Mouse (Mus musculus) neural tube, embryonic 11.5 days (tissue): ENCODE measurements around the gene Wnt11. TPM values are rescaled to one million over a fixed set of nuclear protein-coding genes. Genes with fewer than 3 reads are reported as not detected.

Experiments used
- ATAC-seq: fragments of 200-750 bp; cut with Nextera tagmentation; 2 replicates; pipeline ENCODE4 v1.8.0; 2017; ENCODE audit warnings: moderate number of reproducible peaks, mild to moderate bottlenecking, moderate TSS enrichment, moderate library complexity; ENCODE audit not compliant: insufficient read depth, low FRiP score, low TSS enrichment
- DNase-seq: peaks from one replicate; pipeline ENCODE4 v3.0.0-alpha.2; 2015; ENCODE audit warnings: low spot score
- H3K27ac ChIP-seq: fragments of 300-500 bp; sonication (generic); 2 replicates; pipeline ENCODE4 v1.5.1; 2014; ENCODE audit warnings: low read depth, mild to moderate bottlenecking, low read length
- H3K27me3 ChIP-seq: fragments of 300-500 bp; sonication (generic); 2 replicates; pipeline ENCODE4 v1.6.1; 2014; ENCODE audit warnings: mild to moderate bottlenecking, low read length, mixed read lengths; ENCODE audit not compliant: control insufficient read depth, insufficient read depth
- H3K36me3 ChIP-seq: fragments of 300-500 bp; sonication (generic); 2 replicates; pipeline ENCODE4 v1.6.1; 2014; ENCODE audit warnings: mild to moderate bottlenecking, low read length, moderate library complexity, mixed read lengths; ENCODE audit not compliant: control insufficient read depth, insufficient read depth
- H3K4me1 ChIP-seq: fragments of 300-500 bp; sonication (generic); 2 replicates; pipeline ENCODE4 v1.6.1; 2014; ENCODE audit warnings: low read length, mixed read lengths; ENCODE audit not compliant: control insufficient read depth, insufficient read depth
- H3K4me2 ChIP-seq: fragments of 300-500 bp; sonication (generic); 2 replicates; pipeline ENCODE4 v1.6.1; 2014; ENCODE audit warnings: low read depth, mild to moderate bottlenecking, moderate library complexity
- H3K4me3 ChIP-seq: fragments of 300-500 bp; sonication (generic); 2 replicates; pipeline ENCODE4 v1.5.1; 2014; ENCODE audit warnings: low read depth, low read length
- H3K9ac ChIP-seq: fragments of 300-500 bp; sonication (generic); 2 replicates; pipeline ENCODE4 v1.6.1; 2014; ENCODE audit warnings: mild to moderate bottlenecking, low read length
- H3K9me3 ChIP-seq: fragments of 300-500 bp; sonication (generic); 2 replicates; pipeline ENCODE4 v1.6.1; 2016; ENCODE audit warnings: low read length; ENCODE audit not compliant: control insufficient read depth
- WGBS: fragments of 180-500 bp; shearing (Covaris S2); extraction: QIAGEN DNeasy Blood & Tissue Kit; methylation state at CpG from one replicate; pipeline ENCODE4 v1.1.7; 2014; 5-methylcytosine and 5-hydroxymethylcytosine counted together
- polyA plus RNA-seq: library from polyadenylated mRNA; unstranded; fragments of >200 nt; fragmentation: Nextera tagmentation; extraction: Ambion mirVana; gene quantifications from 2 replicates; pipeline ENCODE4 v1.2.1, GENCODE M21; 2014

Wnt11 gene
- polyA plus RNA-seq, 1 experiment from 2014 or later: 6.9 TPM

GRCm38 (mm10) chr7:98836646-98837045, 1.7 kb downstream of the Wnt11 start:
- H3K4me3 ChIP-seq: peak overlapping the region; percentile 37
- ATAC-seq (no peak), DNase-seq (peak; percentile 70)
- H3K9ac ChIP-seq: 0 out of 2 replicates have a peak overlapping the region, but pooled peaks have one; percentile 11
- under 1% methylated on average over 23 of the region's 23 CpGs for WGBS
- no peak overlapping the region for H3K27ac ChIP-seq
- H3K36me3 ChIP-seq: no peaks in the 10 kb centered on the region
- H3K27me3 ChIP-seq: peaks cover 85% of the 10 kb centered on the region
- peak overlapping the region; percentile 61 for H3K4me2 ChIP-seq
- peaks cover 39% of the 10 kb centered on the region for H3K4me1 ChIP-seq
- H3K9me3 ChIP-seq: no peaks in the 10 kb centered on the region

- ATAC-seq (peak; percentile 57), DNase-seq (peak; percentile 90)
- Histone ChIP-seq H3K9me3 (no peaks in the 10 kb centered on the region), H3K36me3 (no peaks in the 10 kb centered on the region), H3K27me3 (peaks cover 83% of the 10 kb centered on the region), H3K4me1 (peaks cover 39% of the 10 kb centered on the region), H3K27ac (no peak overlapping the region), H3K4me3 (peak overlapping the region; percentile 50; the same call in 1 of the 2 replicates), H3K4me2 (peak overlapping the region; percentile 85), H3K9ac (no peak overlapping the region)
- WGBS: under 1% methylated on average over 17 of the region's 17 CpGs
Observed at GRCm38 (mm10) chr7:98837901-98838300, 3.0 kb downstream of the Wnt11 start.

DNA sequence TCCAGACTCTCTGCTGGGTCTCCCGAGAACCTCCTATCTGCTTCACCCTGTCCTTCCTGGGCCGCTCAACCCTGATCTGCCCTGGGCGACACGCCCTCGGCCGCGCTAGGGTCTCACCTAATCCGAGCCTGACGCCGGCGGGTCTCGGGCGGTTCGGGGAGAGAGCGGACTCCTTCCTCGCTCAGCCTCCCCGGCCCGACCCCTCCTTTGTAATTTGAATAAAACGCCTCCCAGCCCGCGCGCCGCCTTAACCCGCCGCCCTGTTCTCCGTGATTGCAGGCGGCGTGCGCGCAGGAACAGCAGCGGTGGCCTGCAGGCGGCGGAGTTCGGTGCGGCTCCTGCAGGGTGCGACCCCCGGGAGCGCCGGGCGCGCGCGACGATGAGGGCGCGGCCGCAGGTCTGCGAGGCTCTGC, 3.8 kb downstream of the Wnt11 start:
- peak overlapping the region; percentile 50 for H3K4me3 ChIP-seq
- peak; percentile 77 for DNase-seq
- ATAC-seq: peak; percentile 32; the same call in 1 of the 2 replicates
- no peaks in the 10 kb centered on the region for H3K36me3 ChIP-seq
- peaks cover 77% of the 10 kb centered on the region for H3K27me3 ChIP-seq
- no peaks in the 10 kb centered on the region for H3K9me3 ChIP-seq
- H3K9ac ChIP-seq: peak overlapping the region; percentile 61
- under 1% methylated on average over 48 of the region's 48 CpGs for WGBS
- H3K4me1 ChIP-seq: peaks cover 46% of the 10 kb centered on the region
- H3K27ac ChIP-seq: no peak overlapping the region
- peak overlapping the region; percentile 85 for H3K4me2 ChIP-seq

- ATAC-seq (no peak), DNase-seq (no peak)
- peak overlapping the region; percentile 50 for H3K4me3 ChIP-seq
- H3K4me2 ChIP-seq: peak overlapping the region; percentile 85
- no peak overlapping the region for H3K27ac ChIP-seq
- no peaks in the 10 kb centered on the region for H3K9me3 ChIP-seq
- no peak overlapping the region; the same call in 1 of the 2 replicates for H3K9ac ChIP-seq
- H3K27me3 ChIP-seq: peaks cover 72% of the 10 kb centered on the region
- H3K4me1 ChIP-seq: peaks cover 48% of the 10 kb centered on the region
- 4% methylated on average over 12 of the region's 12 CpGs for WGBS
- H3K36me3 ChIP-seq: no peaks in the 10 kb centered on the region
Observed at GRCm38 (mm10) chr7:98839312-98839711, 4.4 kb downstream of the Wnt11 start.

- Histone ChIP-seq H3K4me1 (peaks cover 35% of the 10 kb centered on the region), H3K4me3 (no peak overlapping the region), H3K36me3 (no peaks in the 10 kb centered on the region), H3K9me3 (no peaks in the 10 kb centered on the region), H3K4me2 (no peak overlapping the region), H3K27ac (no peak overlapping the region), H3K27me3 (peaks cover 57% of the 10 kb centered on the region), H3K9ac (no peak overlapping the region)
- 15% methylated on average over 3 of the region's 3 CpGs for WGBS
- ATAC-seq (no peak), DNase-seq (no peak)
Observed at GRCm38 (mm10) chr7:98840771-98841170, 5.9 kb downstream of the Wnt11 start.

GRCm38 (mm10) chr7:98841802-98842201, 6.9 kb downstream of the Wnt11 start:
- Histone ChIP-seq H3K9me3 (no peaks in the 10 kb centered on the region), H3K9ac (no peak overlapping the region), H3K27me3 (peaks cover 47% of the 10 kb centered on the region), H3K4me3 (no peak overlapping the region), H3K36me3 (no peaks in the 10 kb centered on the region; the same call in 1 of the 2 replicates), H3K4me1 (peaks cover 26% of the 10 kb centered on the region), H3K27ac (no peak overlapping the region), H3K4me2 (no peak overlapping the region)
- DNase-seq: no peak
- ATAC-seq: no peak
- 43% methylated on average over 3 of the region's 3 CpGs for WGBS

DNA sequence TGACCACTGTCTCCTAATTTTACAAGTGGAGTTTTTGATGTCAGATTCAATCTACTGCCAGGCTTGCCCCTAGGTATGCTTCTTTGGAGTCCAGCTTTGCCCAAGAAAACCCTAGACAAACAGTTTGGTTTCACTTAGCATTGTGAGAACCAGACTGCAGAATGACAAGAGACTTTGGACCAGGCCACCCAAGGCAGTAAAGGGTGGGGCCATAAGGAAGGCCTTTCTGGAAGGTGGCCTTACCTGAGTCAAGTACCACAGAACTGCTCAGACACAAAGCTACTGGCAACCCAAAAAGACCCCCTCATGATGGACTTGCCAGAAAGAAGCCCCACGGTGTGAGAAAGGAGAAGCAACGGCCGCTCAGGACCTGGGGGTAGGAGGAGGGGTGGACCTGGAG, 8.1 kb downstream of the Wnt11 start:
- Histone ChIP-seq H3K4me1 (peaks cover 19% of the 10 kb centered on the region), H3K9me3 (no peaks in the 10 kb centered on the region), H3K4me2 (no peak overlapping the region), H3K27me3 (peaks cover 37% of the 10 kb centered on the region), H3K4me3 (no peak overlapping the region), H3K9ac (no peak overlapping the region), H3K27ac (no peak overlapping the region), H3K36me3 (no peaks in the 10 kb centered on the region; the same call in 1 of the 2 replicates)
- ATAC-seq (no peak), DNase-seq (no peak)
- 73% methylated on average over 3 of the region's 3 CpGs for WGBS

GRCm38 (mm10) chr7:98843649-98844048, 8.7 kb downstream of the Wnt11 start:
- Histone ChIP-seq H3K36me3 (no peaks in the 10 kb centered on the region; the same call in 1 of the 2 replicates), H3K27ac (no peak overlapping the region), H3K4me2 (no peak overlapping the region), H3K27me3 (peaks cover 31% of the 10 kb centered on the region), H3K9me3 (no peaks in the 10 kb centered on the region), H3K4me3 (no peak overlapping the region), H3K9ac (no peak overlapping the region), H3K4me1 (peaks cover 16% of the 10 kb centered on the region)
- WGBS: 18% methylated on average over 7 of the region's 7 CpGs
- DNase-seq (peak; percentile 37), ATAC-seq (no peak)

DNA sequence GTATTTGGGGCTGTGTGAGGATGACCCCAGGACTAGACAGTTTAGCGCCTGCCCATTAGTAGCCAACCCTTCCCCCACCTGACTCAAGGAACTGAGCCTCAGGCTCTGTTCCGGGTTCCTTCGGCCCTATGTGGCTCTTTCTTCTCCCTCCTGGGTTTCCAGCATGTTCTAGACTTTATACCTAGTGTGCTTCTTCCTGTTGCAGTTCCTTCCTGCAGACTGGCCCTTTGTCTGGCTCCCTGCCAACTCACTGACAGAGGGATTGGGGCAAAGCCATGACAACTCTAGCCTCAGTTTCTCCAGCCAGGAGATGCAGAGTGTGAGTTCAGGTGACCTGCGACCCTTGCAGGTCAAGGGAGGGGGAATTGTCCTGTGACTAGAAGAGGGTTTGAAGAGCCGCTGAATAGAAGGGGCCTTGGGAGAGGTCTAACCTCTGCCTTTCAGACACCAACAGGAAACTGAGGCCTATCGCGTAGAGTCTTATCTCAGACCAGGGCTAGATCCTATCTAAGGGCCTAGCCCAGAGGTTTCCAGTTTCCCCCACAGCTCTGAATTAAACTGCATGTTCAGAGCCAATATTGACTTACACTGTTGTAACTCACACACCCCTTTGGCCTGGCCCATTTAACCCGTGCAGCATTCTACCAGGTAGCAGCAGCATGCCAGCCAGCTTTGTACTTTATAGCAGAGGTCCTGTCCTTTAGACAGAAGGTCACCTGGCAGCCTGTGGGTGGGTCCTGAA, 14.2 kb downstream of the Wnt11 start:
- no peaks in the 10 kb centered on the region for H3K9me3 ChIP-seq
- no peak overlapping the region for H3K27ac ChIP-seq
- H3K4me2 ChIP-seq: no peak overlapping the region
- H3K36me3 ChIP-seq: no peaks in the 10 kb centered on the region; the same call in 1 of the 2 replicates
- ATAC-seq (no peak), DNase-seq (no peak)
- no peak overlapping the region for H3K4me3 ChIP-seq
- no peaks in the 10 kb centered on the region for H3K27me3 ChIP-seq
- H3K9ac ChIP-seq: no peak overlapping the region
- WGBS: 87% methylated on average over 8 of the region's 8 CpGs
- H3K4me1 ChIP-seq: no peaks in the 10 kb centered on the region
